Mouse (Mus musculus) layer of hippocampus, adult 18-20 months (tissue): ENCODE data around the gene Trex2. TPM values are rescaled to one million over a fixed set of nuclear protein-coding genes. Genes with fewer than 3 reads are reported as not detected.

ENCODE experiments used
- DNase-seq, 2 experiments: peaks; one replicate each; pipeline ENCODE4 v3.0.0; 2022; ENCODE audit warnings: low spot score in 2 of 2
- long read RNA-seq: library from polyadenylated mRNA; stranded (forward); transcript quantifications from one replicate; pipeline ENCODE4 v2.0.0, GENCODE M21; 2021
- total RNA-seq, 2 experiments: library from RNA; stranded (reverse); gene quantifications; 2 replicates each; pipeline ENCODE4 v1.2.3; 2021

Gene Trex2
- not detected for total RNA-seq
- long read RNA-seq = 0 reads

DNA sequence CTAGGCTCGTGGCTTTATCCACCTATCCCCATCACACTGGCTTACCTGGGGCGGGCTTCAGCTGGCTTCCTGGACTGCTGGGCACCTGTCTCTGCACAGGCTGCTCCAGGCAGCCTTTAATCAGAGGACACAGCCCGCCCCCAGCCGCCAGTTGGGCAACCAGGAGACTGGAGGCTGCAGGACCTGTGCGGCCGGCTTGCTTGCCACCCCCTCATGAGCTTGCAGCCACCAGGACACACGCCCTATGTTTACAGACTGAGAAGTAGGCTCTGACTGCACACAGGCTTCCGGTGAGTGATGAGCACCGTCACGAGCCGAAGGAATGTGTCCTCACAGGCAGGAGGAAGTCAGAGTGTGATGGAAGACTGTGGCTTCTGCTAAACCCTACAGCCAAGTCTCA lies at the start of gene Trex2:
Trex2 (minus strand) TSS at position 93 of the 400 bp plus-strand sequence.
- DNase-seq = no peak

DNA sequence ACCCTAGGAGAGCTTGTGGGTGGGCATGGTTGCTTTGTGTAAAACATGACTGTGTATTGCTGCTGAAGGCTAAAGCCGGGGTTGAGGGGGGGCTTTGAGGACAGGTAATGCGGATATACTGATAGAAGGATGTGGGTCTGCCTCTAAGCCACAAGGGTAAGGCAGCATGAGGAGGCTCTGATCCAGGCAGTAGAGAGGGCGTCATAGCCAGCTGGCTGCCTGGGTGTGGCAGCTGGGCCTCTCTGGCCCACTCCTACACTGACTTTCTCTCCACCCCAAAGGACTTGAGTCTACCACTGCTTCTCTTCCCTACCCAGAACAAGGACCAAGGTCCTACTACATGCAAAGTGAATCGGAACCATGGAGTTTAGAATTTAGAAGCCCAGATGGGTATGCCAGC lies 49.7 kb upstream of the Trex2 start:
- no peak for DNase-seq

DNA sequence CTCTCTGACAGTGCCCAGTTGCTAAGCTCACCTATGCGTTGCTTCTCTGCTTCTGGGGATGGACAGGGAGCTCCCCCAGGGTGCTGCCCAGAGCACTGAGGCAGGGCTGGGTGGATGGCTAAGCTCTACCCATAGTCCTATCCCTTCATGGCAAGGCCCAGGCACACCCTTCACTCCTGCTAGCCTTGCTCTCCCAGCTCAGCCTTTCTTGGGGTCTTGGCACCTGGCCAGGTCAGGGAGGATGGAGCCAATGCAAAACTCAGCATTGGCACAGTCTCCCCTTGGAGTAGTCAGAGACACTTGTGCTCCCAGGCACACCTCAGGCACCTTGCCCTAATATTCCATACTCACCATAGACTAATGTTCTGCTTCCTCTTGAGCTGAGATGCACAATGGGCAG lies 48.9 kb upstream of the Trex2 start:
- no peak for DNase-seq

DNA sequence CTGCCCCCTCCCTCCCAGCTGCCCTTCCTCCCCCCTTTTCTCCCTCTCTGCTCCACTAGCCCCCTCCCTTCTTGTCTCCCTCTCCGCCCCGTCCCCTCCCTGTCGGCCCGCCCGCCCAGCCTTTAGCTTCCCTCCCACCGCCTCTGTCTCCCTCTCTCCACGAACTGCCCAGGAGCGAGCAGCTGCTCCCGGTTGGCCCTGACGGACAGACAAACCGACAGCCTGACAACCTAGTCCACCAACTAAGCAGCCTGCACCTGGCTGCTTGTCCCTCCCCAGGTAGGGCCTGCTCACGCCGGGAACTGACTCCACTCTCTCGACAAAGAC lies 48.3 kb upstream of the Trex2 start, which contains the start of gene Bgn:
Bgn (plus strand) TSS at position 119 of the 327 bp plus-strand sequence.
- no peak for DNase-seq

DNA sequence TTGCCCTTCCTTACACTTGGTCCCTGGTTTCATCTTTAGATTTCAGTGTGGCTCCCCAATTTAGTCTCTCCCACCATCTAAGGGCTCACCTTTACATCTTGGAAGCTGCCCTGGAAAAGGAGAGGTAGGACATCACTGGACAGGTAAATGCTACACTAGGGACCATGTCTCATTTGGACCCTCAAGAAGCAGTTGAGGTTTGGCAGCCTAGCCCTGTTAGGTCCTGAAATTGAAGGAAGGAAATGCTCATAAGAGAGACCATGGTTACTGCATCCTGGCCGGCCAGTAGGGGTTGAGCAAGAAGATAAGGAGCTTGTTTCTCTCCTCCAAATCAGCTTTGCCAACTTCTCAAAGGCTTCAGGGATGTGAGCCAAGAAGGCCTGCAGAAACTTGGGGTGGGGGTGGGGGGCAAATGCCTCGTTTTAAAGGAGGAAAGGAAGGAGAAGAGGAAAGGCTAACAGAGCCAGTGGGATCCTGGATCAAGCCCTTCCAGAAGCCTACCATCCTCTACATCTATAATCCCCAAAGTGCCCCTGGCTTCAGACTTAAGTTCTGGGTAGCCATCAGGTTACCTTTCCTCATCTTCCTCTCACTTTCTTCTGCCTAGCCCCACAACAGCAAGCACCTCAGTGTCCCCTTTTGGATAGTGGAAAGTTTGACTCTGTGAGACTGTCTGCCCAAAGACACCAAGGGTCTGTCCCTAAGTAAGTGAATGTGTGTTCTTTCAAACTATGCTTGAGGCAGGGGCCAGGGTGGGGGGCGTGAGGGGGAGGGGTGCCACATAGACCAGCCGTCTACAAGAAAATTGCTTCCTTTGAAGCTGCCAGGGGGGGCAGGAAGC lies 47.7 kb upstream of the Trex2 start:
- DNase-seq = no peak

DNA sequence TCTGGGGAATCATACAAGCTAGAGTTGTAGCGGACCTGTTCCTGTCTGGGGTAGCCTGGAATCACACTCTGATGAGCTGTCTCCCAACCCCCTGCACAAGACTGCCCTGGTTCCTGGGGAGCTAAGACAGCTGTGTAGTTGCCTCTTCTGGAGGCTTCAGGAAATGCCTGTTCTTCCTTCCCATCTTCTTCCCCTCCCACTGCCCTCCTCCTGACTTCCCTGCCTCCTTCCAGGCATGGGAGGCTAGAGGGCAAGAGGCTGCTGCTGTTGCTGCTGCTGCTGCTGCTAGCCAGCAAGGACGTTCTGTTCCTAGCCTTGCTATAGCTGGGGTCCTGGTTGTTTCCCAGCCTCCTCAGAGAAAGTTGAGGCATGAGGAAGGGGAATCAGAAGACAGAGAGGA lies 45.2 kb upstream of the Trex2 start:
- DNase-seq = no peak

DNA sequence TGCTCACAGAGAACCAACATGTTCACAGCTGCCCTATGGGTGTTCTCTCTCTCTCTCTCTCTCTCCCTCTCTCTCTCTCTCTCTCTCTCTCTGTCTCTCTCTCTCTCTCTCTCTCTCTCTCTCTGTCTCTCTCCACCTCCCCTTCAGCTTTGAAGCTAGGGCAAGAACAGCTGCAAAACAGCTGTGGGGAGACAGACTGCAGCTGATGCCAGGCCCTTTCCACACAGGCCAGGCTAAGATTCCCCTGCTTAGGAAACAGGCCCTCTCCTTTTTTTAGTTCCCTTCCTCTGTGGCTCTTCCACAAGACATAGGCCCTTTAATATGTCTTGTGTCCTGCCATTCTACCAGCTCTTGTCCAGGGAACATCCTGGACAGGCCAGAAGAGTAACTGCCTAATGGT lies 44.5 kb upstream of the Trex2 start:
- no peak for DNase-seq

DNA sequence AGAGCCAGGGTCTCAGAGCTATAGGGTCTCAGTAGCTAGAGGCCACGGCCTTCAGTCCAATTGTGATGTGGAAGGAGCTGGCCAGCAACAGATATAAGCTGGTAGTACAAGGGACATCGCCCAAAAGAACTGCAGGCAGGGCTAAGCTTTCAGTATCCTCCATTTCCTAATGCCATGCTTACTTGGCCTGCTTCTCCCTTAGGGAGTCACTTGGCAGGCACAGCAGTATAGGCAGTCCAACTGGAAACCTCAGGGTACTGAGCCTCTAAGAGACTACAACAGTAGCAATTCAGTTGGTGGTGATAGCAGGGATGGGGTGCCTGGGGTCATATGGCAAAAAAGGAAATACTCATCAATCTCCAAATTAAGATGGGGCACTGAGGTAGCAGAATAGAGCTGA lies 42.4 kb upstream of the Trex2 start:
- DNase-seq = no peak

DNA sequence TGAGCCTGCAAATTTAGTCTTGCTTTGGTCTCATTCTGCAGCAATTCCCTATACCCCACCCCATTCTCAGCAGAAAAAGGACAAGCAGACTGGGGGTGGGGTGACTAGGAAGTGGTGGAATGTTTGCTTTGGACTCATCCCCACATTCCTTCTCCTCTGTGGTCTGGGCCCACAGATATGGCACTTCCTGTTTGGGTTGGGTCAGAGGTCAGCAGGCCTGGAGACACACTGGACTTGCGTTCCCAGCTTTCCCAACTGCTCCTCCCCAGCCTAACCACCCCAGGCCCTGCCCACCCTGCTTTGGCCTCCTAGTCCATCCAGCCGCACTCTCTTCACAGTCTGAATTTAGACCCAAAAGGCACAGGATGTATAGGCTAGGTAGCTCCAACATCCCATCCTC lies 41.5 kb upstream of the Trex2 start:
- no peak for DNase-seq

DNA sequence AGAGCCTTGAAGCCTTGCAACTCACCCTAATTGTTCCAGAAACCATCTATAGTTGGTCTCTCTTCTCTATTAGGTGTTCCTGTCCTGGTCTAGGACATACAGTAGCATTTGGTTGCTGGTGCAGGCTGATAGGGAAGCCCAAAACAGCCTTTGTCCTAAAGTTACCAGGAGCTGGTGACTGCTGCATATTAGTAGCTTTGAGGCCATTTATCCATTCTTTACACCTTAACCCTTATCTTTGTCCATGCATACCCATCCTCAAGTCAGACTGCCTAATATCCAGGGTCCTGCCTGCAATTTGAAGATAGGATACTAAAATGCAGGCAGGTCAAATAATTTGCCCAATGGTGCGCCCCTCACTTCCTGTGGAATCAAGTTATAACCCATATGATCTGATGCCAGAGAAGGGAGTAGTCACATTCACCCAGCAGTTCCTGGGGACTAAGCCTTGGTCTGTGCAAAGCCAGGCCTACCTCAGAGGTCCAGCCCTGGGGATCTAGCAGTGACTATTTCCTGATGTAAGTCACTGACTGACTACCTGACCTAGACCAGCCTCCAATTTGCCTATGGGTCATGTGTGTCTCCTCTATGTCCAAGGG lies 40.6 kb upstream of the Trex2 start:
- DNase-seq = no peak

DNA sequence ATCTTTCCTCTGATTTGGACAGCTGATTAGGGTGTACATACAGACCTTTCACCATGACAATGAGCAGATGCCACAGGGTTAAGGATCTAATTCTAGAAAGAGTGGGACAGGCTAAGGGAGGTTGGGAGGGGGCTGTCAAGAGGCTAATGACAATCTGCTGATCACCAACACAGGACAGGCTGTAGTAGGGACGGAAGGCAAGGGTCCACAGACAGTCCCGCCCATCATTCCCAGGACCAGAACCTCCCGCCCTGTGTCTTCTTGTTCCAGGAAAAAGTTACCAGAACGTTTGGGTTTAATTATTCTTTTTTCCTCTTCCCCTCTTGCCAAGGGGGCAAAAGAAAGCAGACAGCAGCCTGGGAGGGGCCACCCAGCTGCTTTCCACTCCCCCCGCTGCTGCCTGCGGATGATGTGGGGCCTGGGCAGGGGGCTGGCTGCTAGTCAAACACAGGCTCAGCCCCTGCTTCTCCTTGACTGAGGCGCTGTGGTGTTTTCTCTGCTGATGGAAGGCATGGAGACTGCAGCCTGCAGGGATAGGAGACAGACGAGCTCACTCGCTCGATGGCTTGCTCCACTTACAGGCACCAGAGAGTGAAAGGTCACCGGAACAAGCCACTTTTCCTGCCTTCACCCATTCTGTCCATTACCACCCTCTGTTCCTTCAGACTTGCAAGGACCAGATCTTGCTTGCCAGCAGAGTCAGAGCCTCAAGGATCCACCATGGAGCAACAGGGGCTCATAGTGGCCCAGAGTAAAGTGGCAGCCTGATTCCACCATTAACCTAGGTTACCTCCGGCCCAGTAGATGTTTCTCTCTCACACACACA lies 39.4 kb upstream of the Trex2 start:
- DNase-seq = no peak

DNA sequence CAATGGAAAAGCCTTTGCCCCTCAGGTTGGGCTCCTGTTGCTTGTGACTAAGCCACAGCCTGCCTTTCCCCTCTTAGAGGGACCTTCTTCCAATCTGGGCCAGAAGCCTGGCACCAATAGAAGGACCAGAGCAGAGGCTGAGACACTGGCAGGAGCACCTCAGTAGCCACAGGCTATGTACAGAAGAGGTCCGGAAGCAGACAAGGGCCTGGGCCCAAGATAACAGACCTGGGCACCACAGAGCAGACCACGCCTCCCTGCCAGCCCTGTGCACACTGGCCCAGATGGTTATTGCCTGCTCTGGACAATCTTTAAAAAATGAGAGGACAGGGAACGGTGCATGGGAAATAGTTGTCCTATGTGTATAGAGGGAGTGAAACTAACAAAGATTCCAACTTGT lies 36.6 kb upstream of the Trex2 start:
- no peak for DNase-seq

DNA sequence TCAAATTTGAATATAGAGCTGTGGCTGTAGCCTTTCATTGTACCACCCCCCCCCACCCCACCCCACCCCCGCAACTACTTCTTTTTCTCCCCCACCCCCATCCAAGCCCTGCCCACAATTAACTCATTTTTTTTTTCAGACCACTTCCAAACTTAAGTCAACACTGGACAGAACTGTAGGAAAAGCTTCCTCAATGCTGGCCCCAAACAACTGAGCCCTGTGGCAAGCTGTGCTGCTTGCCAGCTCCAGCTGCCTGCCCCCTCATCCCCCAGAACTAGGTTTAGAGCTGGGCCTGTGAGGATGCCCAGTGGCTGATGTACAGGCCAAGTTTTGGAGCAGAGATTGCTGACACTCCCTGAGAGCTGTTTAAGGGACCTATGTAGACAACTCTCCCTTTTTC lies 33.6 kb upstream of the Trex2 start:
- no peak for DNase-seq

DNA sequence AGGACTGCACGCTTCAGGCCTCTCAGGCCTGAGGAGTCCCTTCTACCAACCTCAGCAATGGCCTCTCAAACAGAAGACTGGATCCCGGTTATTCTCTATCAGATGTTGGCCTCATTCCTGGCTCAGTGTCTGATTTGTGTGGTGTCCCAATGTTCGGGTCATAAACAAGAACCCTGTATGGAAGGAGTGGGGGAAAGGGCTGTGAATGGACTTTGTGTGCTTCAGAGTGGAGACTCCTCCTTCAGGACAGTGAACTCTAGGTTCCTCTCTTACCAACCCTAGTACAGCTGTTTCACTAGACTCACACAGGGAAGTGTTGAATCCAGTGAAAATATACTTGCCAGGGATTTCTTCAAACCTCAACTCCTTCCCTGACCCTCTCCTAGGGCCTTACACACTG lies 33.2 kb upstream of the Trex2 start:
- no peak for DNase-seq

DNA sequence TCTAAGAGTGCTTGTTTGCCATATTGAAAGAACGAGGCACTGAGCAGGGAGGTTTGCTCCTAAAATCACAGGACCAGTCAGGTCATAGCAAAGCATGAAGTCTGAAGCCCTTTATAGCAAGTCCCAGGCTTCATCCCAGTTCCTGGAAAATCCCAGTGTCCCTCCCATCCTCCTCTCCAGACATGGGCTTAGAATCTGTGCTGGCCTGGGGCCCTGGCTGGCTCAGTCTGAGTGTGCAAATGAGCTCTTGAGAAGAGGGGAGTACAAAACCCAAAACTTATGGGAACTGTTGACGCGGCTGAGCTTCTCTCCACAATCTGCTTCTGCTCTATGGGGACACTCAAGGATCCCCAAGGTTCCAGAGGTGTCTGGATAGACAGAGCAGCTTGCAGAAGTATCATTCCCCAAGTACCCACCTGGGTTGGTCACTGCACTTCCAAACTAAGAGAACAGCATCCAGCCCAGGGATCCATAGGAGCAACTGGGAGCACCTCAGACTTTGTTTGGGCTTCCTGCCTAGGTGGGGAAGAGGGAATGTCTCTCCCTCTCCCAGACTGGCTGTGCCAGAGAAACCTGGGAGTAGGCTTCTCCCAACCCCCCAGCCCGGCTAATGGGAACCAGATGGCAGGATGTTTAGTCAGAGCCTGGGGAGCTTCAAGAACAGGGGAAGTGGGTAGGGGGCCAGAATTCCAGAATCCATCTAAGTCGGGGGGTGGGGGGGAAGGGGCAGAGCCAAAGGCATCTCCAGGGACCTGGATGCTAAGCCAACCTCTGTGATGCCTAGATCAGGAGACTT lies 32.5 kb upstream of the Trex2 start:
- DNase-seq = no peak

DNA sequence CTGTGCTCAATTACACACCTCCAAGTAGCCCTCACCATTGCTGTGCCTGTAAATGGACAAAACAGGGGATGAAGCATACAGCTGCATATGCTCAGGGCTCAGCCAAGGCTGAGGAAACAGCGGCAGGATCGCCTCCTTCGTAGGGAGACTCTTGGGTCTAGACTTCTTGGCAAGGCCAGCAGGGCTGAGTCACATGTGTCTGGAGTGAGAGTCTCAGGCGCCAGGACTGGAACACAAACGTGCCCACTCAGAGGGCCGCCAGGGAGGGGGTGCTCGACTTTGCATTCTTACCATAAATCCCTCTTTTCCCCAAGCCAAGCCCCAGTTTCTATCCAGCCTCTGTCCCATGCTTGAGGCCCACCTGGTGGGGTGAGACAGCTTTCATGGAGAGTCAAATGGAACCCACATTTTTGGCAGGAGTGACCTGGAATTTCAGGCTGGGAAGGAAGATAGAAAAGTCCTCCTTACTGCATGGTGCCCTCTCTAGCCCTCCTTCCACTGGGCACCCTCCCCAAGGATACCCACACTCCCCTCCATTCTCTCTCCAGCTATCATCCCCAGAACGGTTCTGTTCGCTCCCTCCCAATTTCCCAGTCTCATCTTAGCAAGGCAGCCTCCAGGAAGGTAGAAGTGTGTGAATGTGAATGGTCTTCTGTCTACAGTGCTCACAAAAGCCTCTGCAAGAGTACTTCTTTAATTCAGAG lies 30.5 kb upstream of the Trex2 start:
- no peak for DNase-seq

DNA sequence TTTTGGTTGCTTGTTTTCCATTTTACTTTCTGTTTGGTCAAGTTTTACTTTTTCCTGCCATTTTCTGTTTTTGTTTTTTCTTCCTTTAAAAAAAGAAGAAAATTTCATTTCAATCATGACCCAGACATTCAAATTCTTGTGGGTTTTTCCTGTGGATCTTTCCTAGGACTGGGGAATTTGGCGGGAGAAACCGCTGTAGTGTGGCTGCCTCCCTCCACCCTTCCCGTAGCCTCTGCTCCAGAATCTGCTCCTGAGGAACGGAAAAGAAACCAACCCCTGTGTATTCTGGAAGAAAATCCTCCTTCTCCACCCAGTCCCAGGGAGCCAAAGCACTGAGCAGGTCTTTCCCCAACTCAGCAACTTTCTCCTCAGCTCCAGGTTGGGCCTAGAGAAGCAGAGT lies 25.6 kb upstream of the Trex2 start:
- DNase-seq = no peak

DNA sequence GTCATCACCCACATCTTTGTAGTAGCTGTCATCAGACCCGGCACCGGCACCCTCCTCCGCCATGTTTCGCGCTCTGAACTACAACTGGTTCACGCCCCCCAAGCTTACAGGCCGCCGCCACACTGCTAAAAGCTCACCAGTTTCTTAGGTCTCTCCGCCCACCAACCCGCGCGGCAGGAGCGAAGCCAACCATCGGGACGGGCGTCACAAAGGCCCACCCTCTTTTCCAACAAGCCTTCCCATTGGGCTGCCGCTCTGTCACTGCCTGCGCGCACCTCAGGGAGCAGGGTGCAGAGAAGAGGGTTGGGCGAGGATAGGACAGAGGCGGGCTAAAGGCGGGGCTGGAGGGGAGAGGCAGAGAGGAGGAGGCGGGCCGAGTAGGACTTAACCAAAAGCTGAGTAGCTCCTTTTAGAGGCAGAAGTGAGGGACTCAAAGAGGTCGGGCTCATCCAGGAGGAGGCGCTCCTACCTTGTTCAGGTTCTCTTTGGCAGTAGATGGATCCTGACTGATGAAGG lies 23.8 kb upstream of the Trex2 start, which contains the start of gene Haus7:
Haus7 (minus strand) TSS at position 168 of the 516 bp plus-strand sequence.
- DNase-seq = peak; percentile 91

DNA sequence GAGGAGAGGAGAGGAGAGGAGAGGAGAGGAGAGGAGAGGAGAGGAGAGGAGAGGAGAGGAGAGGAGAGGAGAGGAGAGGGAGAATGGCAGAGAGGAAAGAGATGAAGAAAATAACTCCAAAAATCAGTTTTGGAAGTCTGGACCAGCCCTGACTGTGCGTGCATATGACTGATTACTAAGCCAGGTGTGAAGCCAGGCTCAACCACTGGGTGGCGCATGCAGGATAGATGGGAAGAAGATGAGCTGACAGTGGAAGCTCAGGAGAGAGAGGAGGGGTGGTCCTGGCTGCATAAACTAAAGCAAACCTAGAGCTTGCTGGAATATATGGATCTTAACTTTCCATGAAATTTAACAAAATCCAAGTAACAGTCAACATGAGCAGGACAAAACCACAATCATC lies 16.8 kb upstream of the Trex2 start:
- DNase-seq = peak; percentile 28 to 72

DNA sequence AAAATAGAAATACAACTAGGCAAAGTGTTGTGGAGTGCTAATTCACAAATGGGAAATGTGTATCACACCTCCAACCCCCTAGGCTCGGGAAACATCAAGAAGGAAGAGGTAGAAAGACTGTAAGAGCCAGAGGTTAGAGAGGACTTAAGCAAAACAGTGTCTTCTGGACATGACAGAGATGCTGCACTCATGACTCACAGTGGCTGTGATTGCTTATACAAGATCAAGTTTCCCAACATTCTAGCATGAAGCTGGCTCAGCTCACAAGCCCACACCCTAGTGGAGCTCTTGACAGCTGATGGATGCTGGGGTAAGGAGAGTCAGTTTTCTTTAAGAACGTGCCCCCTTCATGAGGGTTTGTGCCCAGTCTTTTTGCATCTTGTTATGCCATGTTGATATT lies 6.3 kb upstream of the Trex2 start:
- DNase-seq = peak in 1 of 2 experiments; percentile 9
